Mouse (Mus musculus): ENCODE data around the gene Tigit.

Gene Tigit

DNA sequence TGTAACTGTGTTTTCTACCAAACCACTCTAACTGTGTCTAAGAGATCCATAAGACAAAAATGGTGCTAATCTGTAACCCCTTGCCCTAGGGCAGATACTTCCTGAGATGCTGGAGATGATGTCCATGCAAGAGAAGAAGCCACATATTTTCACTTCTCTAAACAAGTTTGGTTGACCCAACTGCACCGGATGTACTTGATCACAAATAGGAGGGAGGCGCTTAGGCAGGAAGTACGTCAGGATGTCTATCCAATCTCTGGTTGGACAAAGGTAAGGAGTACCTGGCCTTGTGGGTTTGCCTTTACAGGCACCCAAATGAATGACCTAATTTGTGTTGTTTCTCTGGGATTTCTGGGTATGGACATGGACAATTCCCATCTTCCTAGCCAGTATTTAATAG is 4.3 kb upstream of the Tigit start:
- no peak for DNase-seq (ENCODE audit: low read depth, low spot score)

DNA sequence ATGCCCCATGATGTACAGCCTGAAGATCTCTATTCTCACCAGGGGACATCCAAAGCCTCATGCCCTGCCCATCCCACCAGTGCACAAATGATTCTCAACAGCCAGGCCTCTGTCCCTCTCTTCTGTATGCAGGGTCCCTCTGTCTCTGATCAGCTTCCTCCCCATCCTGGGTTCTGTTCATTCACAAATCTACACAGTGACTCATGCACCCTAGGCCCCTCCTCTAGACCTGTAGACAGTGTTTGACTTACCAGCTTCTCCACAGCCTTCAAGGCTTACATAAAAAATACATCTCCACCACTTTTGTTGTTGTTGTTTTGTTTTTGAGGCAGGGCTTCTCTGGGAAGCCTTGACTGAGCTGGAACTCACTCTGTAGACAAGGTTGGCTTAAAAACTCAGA is 915 bp upstream of the Tigit start:
- no peak for DNase-seq (ENCODE audit: low read depth, low spot score)

DNA sequence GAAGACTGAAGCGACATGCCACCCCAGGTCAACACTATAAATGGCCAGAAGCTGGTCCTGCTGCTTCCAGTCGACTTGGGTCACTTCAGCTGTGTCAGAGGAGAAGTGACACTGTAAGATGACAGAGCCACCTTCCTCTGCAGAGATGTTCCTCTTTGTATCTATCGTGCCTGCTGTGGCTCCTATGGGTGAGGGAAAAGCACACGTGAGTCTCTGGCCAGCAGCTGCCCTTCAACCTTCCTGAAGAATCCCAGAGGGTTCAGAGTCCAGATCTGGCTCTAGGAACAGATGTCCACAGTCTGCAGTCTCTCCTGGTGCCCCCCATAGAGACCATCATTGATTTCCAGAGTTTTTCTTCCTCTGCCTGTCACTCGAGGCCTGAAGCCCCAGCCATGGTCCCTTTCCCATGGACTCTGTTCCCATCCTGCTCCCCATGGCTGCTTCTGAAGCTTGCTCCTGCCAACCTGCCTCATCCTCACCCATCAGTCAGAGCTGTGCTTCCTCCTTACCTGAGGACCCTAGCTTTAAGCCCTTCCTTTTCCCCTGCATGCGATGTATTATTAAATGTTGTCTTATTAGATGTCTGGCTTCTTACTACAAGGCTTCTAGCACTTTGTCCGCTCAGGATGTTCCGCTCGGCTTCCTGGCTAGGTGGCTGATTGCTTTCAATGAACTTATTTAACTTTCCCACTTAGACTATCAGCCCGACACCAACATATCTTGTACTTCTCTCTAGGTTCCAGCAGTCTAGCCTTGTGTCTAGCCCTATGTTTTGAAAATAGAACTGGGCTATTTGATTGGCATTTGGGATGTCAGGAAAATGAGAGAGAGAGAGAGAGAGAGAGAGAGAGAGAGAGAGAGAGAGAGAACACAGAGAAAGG is 1.6 kb downstream of the Tigit start:
- DNase-seq (ENCODE audit: low read depth, low spot score) = no peak

DNA sequence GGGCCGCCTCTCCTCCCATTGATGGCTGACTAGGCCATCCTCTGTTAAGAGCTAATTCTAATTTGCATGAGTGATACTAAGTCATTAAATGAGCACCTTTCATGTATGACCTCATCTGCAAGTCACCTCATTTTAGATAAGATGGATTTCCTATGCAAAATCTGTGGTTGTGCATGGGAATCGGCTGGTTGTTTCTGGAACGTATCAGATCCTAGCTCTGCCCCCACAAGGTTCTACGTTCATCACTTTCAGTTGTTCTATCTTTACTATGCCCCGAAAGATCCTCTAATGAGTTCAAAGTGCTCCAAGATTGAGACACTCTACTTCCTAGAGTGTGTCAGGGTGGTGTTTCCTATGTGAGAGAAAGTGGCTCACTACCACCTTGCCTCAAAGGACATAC is 2.4 kb downstream of the Tigit start:
- DNase-seq (ENCODE audit: low read depth, low spot score) = no peak

DNA sequence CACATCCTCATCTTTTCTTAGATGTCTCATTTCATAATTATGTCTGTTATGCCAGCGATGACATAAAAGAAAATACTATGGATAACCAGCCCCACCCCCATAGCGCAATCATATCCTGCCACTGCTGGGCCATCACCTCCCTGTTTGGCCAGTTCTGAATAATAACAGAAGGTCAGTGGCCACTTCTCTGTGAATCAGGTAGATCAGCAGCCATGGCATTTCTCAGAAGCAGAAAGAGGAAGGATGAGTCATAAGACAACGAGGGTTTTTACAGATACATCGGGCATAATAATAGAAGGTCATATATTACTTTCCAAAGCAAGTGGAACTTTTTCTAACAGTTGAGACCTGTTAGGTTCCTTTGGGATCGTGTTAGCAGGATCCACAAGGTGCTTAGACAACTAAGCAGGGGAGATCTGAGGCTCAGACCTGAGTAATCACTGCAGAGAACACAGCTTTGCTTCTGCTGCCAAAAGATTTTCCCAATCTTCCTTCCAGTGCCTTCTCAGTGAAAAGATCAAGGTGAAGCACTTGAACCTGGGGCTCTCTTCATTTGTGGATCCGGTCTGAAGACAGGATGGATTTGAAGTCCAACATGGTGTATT is 8.7 kb downstream of the Tigit start:
- DNase-seq (ENCODE audit: low read depth, low spot score) = no peak

DNA sequence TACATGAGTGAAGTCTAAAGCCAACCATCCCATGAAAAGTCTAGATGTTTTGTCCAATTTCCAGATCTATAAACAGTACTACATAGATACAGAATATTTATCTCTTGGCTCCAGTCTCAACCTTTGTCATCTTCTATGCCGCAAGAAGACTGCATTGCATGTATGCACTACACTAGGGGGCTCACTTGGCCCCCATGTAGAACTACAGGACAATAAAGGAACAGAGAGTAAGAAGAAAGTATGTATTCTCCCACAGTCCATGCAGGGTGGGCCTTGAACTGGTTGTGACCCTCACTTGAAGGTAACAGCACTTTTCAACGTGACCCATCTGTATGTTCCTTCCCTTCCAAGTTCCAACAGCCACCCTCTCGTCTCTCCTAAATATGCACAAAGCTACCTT is 9.7 kb downstream of the Tigit start:
- DNase-seq (ENCODE audit: low read depth, low spot score) = no peak

DNA sequence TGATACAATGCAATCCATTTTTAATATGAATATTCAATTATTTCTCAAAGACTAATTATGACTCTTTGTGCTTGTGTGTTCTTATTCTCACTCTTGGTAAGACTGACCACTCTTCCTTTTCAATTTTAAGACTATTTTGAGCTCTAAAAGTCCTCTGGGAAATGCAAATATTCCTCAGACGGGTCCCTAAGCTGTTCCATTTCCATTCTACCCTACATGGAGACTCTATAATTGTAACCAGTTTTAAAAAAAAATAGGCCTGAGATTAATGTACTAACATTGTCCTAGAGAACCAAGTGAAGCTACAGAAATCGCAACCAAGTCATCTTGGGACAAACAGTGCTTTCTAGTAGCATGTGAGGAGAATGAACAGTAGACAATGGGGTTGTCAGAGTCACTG is 10.7 kb downstream of the Tigit start:
- no peak for DNase-seq (ENCODE audit: low read depth, low spot score)

DNA sequence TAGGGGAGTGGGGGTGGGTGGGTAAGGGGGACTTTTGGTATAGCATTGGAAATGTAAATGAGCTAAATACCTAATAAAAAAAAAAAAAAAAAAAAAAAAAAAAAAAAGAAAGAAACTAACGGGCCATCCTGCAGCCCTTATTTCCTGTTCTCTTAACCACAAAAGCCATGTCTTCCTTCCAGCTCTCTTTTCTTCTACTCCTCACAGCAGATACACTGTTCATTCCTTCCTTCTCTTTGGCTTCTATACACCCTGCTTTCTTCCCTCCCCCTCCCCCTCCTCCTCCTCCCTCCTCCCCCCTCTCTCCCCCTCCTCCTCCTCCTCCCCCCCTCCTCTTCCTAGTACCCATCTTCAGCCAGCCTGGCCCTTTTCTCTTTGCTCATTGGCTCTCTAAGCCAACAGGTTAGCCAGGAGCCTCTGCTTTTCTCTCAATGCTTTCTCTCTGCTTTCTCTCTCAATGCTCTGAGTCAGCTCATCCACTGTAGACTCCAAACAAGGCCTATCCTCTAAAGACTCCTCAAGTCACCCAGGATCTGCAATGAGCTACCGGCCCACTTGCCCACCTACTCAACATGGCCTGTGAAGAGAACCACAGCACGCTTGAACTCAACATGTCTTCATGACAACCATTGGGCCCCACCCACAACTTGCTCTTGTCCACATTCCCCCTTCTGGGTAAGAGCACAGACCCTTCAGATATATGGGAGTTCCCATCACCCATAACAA is 13.4 kb downstream of the Tigit start:
- no peak for DNase-seq (ENCODE audit: low read depth, low spot score)

DNA sequence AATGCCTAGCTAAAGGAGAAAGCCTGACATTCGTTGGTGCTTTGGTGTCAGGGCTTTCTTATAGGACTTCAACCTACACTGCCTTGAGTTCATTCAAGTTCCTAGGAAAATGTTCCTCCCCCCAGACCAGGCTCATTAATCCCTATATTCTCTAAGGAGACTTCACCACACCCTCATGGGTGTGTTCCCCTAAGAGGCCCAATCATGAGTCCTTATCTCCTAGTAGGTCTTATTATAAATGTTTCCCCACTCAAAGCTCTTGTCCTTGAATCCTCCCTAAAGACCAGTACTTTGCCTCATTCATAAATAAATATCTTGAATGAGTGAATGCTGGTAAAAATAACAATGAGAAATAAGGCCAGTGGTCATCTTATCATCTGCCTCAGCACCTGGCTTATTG is 16.3 kb downstream of the Tigit start:
- DNase-seq (ENCODE audit: low read depth, low spot score) = no peak

DNA sequence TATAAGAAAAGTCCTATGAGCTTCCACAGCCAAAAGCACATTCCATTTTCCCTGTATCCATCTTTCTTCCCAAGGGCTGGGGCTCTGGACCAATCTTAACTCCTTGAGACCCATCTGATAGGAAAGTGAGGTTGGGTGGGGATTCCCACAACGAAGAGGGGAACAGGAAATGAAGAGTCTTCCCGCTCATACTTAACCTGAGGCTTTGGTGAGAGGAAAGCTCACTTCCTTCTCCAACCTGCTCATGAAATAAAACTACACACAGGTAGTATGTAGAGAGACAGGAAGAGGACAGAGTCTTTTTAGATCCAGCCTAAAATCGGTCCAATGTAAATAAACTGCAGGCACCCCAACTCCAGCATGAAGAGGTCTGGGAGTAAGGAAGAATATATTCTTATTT is 17.0 kb downstream of the Tigit start:
- no peak for DNase-seq (ENCODE audit: low read depth, low spot score)

DNA sequence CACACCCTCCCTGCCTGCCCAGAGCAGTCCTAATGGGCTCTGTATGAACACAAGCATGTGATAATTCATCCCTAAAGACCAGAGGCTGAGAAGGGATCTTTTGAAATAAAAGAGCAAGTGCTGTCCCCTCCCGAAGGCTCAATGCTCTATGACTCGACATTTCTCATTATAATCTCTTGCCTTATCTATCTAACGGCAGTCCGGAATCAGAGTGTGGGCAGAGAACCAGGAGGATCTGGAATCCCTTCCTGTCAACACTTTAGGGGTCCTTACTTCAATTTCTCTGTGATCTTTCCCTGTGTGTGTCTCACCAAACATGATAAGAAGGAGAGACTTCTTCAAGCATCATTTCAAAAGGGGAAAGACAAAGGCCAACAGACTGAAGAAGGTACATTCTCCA is 18.1 kb downstream of the Tigit start:
- no peak for DNase-seq (ENCODE audit: low read depth, low spot score)

DNA sequence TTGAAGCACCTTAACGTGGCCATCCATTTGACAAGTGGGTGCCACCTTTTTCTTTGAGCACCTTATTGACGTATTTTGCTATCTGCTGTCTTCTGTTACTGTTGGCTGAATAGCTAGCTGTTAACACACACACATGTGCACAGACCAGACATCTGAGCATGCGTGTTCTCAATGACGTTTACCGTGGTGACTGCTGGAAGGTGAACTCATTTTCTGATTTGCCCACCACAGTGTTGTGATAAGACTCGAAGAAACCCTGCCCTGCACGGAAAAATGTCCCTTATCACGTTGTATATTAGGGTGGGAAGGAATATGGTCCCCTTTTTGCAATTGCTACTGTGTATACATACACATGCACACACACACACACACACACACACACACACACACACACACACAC is 22.7 kb downstream of the Tigit start:
- DNase-seq (ENCODE audit: low read depth, low spot score) = no peak

DNA sequence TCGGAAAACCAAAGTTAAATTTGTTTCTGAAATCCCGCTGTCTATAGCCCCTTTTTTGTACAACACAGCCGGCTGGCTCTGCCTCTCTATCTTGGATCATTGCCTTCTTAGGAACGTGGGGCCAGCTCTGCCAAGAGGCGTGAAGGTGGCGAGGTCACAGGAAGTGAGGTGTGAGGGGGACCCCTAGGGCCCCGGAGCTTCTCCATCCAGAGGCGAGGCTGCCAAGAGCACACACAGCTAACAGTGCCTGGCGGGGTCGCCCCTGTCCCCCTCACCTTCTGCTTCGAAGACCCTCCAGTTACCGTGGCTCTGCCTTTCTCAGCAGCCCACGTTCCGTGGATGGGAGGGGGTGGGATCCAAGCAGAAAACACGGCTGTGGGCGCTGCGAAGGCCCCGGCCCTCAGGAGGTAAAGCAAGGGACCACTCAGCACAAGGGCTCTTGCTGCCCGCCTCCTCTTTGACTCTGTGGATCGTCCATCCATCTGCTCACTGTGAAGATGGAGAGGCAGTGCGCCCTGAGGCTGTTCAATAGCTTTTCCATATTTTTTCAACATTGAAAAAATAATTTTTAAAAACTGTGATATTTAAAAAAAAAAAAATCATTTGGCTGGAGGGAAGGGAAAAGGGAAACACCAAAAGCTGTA is 25.4 kb downstream of the Tigit start:
- DNase-seq (ENCODE audit: low read depth, low spot score) = peak; percentile 17

DNA sequence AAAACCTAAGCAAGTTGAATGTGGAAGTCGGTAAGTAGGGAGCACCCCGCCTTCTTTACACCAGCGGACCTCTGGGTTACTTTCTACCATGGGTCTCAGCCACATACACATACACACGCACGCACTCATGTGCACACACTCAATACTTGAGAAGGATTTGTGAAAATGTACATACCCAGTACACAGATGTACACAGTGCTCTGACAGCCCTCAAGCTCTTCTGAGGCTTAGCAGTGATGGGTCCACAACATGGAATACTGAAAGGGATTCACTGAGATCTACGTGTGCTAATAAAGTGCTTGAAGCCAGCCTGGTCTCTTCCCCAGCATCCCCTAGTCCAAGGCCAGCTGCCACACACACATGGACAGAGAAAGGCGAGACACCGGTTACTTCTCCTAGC is 26.7 kb downstream of the Tigit start:
- DNase-seq (ENCODE audit: low read depth, low spot score) = no peak

DNA sequence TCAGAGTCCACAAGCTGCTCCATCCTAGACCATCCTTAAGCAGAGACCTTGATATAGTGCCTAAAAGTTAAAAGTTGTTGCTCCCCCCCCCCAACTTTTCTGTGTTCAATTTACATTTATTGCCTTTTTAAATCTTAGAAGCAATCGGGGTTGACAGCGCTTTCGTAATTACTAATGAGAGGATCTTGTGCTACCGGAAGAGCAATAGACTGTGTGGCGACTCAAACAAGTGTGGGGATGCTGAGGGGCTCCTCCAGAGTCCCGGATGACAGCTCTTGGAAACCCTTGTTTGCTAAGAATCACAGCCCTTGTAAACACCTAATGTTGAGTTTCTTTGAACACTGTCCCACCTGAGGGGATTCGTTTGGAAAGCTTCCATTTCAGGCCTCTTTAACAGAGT is 29.9 kb downstream of the Tigit start:
- DNase-seq (ENCODE audit: low read depth, low spot score) = no peak

DNA sequence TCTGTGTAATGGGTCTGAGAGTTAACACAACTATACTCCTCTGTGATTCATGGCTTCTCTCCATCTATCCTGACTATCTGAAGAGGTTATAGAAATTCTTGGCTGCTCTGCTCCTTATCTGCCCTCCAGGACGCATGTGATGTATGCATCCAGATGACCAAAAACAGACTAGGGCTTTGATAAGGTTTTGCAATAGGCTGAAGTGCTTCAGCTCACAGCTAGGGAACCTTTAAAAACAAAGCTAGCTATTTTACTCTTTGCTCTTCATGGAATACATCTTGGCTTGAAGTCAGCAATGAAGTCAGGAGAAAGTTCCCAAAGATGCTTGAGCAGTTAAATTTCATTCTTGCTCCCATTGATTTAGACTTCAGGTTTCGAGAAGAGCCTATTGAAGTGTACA is 32.2 kb downstream of the Tigit start:
- no peak for DNase-seq (ENCODE audit: low read depth, low spot score)

DNA sequence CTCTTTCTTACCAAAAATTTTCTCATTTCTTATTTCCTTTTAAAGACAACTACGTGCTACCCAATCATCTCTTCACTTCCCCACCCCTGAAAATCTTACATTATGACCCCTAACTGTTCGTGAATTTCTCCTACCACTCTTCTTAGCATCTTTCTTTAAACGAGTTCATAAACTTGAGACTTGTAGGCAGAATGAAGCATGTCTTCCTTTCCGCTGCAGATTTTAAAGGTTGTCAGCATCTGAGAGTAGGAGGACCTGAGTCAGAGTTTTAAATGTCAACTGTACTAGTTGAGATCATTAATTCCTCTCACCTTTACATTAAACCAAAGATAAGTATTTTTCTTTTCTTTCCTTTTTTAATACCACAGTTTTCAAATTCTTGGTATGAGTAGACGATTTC is 35.3 kb downstream of the Tigit start:
- DNase-seq (ENCODE audit: low read depth, low spot score) = no peak

DNA sequence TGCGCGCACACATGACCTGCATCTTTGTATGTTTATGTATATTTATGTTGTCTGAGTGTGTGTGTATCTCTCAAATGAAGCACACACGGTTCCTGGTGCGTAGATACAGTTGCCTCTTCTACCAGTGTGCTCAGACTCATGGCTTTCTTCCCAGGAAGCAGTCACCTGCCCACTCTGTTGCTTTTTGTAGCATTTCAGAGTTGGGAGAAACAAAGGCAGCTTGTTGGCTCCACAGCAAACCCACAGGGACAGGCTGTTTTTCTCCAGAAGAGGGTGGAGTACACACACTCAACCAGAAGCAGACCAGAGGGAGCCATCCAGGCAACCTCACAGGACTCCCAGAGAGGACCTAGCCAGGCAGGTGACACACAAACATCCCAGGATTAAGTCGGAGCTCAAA is 38.0 kb downstream of the Tigit start:
- DNase-seq (ENCODE audit: low read depth, low spot score) = no peak

DNA sequence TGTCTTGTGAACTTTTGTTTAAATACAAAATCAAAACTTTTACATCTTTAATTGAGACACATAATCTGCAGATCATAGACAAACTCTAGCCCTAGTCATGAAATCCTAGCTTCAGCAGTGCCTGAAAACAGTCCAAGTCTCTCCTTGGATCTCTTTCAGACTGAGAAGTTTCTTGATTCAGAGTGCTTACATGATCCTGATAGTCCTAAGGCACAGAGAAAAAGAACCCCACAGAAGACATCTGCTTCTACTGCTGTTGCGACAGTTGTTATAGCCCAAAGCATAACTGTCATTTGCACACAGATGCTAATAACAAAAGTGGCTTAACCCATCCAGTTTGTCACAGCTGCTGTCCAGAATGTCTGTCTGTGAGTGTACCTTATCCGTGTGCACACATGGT is 38.7 kb downstream of the Tigit start:
- DNase-seq (ENCODE audit: low read depth, low spot score) = no peak

DNA sequence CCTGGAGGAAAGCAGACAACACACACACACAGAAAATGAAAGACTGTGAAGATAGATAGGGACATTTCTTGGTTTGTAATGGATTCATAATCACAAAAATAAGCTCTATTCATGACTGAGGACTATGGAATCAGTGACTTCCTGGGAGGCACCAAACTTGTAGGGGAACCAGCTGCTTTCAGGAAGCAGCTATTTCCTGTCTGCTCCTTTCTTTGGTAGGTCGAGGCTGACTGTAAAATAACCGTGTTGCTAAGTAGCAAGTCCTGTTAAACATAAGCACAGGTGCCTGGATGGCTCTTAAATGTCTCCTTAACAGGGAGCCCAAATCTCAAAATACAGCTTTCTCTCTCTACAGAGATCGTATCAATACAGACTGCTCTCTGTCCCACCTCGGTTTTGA is 39.1 kb downstream of the Tigit start:
- DNase-seq (ENCODE audit: low read depth, low spot score) = no peak

DNA sequence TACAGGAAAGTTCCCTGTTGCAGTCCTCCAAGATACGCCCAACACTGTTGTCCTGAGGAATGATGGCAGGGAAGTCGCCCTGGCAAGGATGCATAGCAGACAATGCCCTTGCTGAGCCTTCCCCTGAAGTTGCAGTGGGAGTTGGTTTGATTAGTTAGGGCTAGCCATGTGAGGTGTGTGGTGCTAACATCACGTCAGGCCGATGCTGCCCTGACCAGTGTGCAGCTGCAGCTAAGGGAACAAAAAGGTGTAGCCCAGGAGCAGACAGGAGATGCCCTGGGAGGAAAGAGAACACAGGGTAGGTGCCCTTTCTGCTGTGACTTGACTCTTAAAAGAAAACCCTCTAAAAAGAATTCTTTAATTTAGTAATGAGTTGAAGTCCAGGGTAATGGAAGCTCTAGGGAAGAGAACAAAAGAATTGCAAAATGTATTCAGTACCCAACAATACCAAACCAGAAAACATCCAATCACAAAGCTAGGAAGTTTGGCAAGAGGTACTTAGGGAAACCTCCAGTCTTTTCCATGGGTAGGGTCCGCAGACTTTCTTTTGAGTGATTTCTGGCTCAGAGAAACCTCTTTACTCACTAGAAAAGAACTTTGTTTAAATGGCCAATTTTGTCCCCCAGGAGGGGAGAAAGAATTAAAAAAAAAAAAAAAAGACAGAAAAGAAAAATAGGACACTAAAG is 40.5 kb downstream of the Tigit start:
- DNase-seq (ENCODE audit: low read depth, low spot score) = no peak

DNA sequence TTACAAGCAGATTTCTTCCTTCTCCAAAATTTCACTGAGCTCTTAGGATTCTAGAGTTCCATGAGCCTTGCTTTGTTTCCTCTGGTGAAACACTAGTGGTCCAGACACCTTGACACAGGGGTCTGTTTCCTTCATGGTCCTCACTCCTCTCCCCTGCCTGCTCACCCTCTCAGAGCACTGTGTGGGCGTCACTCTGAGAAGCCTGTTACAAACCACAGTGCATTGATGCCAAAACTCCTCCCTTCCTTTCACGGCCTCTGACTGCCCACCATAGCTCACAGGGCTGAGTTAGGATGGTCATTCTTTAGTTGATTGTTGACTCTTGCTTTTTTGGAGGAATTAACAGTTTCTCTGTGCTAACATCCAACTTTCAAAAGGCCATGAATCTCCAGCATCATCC is 43.6 kb downstream of the Tigit start:
- DNase-seq (ENCODE audit: low read depth, low spot score) = no peak
